Mouse (Mus musculus) cerebellum, adult 11-12 months (tissue): ENCODE measurements at regions not wholly inside any gene's neighbourhood (a gene's known extent, or its start where the extent isn't known, plus 50 kb on each side); places are given as distances from the start of the nearest gene placed in this dataset.

Source experiments
- DNase-seq: peaks from one replicate; pipeline ENCODE4 v3.0.0; 2022

DNA sequence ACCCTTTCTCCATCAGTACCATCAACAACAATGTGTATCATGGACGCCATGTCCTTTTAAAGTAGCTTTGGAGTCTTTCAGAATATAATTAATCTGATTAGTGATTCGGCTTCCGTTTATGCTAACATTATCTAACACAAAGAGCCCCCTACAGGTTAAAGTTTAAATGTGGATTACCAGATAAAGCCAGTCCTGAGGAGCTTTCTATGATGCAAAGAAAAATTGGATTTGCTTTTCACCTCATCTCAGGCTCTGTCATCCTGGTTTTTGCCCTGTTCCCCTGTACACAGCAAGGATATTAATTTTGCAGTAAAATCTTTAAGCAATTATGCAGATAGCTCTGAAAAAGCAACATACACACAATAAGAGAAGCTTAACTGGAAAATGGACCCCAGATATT, 412.7 kb upstream of the Tbc1d2b start:
- no peak for DNase-seq

DNA sequence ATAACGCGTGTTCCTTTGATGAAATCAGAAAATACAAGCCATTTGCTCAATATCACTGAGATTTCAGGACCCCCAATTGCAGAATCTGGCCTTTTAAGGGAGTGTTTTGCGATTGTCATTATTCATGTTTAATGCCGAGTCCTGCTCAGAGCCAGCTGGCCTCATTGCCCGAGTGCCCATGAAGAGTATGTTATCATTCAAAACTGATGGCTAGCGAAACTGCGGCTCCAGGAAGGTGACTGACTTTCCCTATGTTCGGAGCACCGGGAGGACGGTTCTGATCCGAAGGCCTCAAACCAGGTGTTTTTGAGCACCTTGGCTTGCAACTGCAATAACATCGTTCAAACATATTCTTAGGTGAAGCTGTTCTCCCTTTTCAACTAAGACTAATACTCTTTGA, 419.5 kb upstream of the Tbc1d2b start:
- DNase-seq, result peak; percentile 41

DNA sequence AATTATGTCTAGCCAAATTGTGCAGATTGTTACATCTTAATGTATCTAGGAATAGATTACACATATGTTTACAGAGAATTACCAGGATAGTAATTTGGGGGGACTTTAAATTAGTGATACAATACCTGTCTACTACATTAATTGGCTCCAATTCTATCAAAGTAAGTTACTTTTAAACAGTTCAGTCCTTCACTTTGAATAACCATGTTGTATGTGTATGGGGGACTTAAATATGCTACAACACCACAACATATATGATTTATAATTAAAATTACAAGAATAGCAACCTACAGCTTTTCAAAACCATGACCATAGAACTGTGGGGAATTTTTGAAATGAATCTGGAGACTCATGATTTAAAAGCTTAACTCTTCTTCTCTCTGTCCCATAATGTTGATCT, 420.5 kb upstream of the Tbc1d2b start:
- DNase-seq, result no peak

DNA sequence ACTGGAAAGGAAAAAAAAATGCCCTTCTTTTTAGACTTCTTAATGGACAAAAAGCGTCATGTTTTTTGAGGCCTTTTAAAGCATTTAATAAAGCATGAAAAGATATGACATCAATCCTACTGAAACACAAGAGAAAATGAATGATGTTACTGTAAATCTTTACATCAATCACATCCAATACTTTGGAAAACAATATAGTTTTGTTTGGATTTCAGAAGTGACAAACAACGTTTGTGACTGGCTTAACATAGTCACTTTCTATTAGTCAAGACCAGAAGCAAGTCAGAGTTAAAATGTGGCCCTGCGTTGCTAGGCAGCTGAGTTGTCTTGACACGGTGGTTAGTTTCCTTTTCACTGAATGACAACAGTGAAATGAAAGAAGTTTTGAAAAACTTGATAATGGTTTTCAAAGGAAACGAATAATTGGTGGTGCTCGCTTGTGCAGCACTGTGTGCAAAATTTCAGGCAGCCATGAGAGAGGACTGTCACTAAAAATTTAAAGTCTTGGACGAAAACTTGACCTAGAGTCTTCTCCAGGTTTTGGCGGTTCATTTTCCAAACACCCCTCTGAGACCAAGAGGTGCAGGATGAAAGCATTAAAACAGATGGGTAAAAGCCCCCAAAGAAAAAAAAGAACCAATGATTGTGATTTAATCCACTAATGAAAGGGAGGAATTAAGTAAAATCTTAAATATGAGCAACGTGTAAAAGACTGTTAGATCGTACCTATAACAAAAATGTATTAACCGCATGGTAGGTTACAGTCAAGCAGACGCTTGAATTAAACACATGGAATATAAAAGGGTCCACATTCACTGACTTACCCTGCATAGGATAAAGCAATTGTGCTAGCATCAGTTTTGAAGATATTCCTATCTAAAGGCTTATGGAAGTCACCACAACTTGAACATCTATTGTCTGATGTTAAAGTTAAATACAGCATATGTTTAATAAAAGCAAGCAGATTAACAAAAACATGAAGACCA, 421.4 kb upstream of the Tbc1d2b start:
- DNase-seq, result no peak

DNA sequence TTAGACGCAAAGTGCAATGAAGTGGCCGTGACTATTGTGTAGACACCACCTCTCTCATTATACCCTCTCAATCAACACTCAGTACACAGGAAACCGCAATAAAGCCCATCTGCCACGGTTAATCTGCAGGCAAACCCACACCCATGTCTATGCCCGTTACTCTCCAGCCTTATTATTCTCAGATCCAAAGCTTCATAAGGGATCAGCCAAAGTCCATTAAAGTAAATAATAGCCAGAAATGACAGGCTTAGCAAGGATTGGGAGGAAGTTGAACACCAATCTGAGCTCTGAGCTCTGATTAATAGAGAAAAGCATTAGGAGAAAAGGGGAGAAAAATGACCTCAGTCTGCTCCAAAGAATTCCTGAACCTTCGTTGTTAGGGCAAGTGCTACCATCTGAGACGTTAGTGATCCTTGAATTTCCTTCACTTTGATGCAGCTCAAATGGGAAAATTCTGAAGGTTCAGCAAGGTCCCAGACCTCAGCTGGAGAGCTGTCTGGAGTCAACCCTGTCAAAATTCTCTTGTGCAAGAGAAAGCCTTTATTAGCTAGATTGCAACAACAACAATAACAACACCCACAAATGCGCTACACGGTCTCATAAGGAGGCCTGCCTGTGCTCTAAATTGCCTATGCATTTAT, 422.5 kb upstream of the Tbc1d2b start:
- no peak for DNase-seq

DNA sequence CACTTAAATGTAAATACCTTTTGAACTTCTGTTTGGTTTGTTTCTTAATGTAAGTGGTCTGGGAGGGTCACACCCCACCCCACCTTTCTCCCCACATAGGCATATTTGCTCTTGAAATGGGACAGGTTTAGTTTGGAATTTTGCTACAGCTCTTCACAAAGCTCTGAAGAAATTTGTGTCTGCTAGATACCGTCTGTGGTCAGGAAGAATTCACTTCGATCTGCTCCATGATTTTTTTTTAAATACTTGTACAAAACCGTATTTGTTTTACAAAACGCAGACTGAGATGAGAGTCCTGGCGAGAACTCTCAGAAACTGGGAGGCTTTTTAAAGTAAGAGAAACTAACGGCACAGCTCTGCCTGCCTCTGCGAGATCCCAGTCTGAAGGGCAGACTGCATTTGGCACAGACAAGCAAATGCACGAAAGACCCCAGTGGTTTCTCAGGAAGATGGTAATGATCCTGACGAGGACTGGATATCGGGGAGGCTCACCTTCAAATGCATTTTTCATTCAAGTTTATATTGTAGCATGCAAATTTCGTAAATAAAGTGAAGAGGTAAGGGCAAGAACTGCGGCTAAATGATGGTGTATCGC, 423.5 kb upstream of the Tbc1d2b start:
- DNase-seq, result peak; percentile 43

DNA sequence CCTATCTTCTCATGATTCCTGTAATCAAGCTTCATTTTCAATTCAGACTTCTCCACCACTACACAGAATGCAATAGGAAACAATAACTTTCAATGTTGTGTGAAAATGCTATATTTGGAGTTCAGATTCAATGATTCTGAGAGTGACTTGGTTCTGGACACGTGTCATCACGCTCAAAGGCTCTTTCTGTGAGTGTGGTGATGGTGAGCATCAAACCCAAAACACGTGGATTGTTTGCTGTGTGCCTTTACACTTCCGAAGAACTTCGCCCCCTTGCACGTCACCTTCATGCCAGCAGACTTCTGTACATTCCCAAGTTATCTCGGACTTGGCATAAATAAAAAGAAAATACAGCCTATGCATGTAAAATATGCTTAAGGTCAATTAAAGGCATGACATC, 425.1 kb upstream of the Tbc1d2b start:
- peak; percentile 45 for DNase-seq

DNA sequence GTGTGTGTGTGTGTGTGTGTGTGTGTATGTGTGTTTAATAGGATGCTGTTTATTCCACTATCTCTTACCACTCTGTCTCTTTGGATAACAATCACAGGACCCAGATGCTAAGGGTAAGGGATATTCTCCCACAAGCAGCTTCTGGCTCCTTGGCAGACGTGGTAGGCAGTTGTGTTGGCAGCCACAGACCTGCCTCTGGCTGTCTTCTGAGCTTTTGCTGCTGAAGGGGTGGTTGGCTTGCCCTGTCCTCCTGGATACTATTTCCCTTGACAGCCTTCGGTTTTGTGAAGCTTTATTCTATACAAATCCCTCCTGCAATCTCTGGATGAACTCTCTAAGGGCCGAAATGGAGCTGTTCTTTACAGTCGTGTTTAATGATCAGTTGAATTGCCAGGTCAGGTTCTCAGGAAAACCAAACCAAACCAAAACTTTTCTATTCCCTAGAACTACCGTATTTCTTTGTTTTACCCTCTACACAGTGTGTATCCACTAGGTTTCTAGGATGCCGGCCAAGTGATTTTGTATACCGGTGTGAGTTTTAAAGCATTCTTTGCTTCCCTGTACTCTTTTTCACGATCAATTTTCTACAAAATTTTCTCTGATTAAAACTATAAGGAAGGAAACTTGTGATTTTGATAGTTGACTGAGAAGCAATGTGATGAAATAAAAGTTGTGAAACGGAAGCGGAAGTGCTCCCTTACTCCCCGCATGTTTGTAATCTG, 426.8 kb upstream of the Tbc1d2b start:
- peak; percentile 57 for DNase-seq

DNA sequence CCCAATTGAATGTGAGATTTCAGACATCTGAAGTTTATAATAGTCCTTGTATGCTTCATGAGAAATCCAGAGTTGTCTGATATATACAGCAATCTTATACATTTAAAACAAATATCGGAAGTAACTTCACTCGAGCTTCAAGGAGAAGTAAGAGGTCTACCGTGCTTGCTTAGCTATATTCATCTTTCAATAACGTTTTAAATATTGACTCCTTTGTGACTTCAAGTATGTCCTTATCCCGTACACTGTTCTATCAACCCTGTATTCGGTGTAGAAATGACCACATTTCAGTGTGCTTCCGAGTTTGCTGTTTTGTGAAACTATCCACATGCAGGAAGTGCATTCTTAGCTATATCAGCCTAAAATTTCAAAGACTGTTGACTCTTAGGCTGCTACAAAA, 427.8 kb upstream of the Tbc1d2b start:
- no peak for DNase-seq

DNA sequence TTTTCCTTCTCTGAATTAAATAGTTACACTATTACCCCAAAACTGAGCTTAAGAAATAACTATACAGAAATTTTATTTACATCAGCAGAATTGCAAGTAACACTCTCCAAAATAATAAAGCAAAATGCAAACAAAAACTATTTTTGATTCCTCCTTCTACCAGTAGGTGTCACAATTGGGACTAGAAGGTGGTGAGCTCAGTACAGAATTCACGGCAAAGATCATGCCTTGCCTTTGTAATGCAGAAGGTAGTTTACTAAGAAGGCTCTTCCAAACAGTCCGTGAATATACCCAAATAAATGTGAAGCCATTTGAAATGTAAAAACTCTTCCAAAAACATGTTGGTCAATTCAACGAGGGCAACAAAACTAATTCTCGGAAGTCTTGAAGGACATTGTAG, 428.5 kb upstream of the Tbc1d2b start:
- DNase-seq, result peak; percentile 58

DNA sequence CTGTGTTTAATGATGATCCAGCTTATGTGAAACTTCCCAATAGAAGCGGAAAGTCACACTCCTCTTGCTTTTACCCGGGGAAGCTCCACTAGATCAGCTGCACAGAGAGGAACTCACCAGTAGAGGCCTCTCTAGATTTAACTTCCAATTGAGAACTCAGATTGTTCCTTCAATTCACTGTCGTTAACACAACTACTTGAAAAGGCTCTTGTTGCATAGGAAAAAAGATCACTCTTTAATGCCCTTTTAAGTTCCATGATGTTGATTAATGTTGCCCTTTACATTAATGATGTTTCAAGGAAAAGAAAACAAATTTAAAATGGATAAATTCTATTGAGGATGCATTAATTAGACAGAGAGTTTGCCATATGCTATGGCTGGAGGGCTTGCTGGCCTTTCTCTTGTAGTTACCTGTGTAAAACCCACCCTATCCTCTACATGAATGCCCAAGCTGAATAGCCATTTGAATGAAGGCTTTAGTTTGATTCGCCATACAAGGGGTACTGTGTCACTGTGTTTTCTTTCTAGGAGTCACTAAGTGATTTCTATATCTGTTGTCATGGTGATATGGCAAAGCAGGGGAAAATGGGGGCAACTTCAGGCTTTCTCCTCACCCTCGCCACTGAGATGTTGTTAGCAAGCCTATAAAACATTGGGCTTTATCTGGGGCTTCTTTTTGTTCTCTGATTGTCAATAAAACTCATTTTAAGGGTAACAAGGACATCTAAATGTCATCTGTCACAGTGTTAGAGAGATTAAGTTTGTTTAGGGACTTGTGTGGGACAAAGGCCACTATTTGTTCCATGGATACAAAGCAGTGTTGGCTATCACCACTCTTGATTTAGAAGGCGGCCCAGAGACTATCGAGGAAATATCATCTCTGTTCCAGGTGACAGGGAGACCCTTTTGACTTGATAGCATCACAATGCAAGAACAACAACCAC, 429.9 kb upstream of the Tbc1d2b start:
- peak; percentile 59 for DNase-seq

DNA sequence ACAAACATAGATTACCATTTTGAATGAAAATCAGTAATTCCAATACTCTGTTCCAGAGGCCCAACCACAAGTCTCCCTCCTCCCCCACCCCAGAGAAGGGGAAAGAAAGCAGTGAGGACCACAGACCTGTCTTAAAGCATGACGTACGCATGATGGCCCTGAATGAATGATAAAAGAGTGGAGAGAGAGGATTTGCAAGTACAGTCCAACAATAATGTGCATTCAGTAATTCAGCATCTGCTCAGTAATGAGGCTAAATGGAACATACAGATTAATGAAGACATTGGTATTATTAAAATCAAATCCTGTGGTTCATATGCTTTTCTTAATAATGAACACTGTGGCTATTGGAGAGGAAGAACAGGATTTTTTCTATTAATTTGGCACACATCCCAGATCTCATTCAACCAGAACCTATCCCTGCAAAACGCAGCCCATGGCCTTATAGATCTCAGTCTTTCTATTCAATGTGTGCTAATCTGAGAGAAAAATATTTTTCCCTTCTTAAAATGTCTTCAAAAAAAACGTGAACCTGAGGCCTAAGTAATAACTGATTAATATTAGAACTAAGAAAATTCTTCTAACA, 430.7 kb upstream of the Tbc1d2b start:
- no peak for DNase-seq

DNA sequence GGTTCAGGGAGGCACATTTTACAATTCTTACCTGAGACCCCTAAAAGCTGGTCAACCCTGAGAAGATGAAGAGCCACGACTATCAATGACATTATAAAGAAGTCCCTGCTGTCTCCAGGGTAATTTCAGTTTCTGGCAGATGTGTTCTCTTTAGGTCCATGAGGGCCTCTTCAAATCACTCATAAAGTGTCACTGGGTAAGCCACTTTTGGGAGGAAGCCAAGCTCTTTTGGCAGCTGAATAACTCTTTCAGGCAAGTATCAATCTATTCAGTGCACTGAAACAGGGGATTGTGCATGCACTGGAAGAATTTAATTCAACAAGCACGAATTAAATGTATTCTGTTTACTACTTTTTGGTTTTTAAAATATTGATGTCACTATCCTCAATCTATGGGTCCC, 443.1 kb upstream of the Tbc1d2b start:
- DNase-seq, result no peak

DNA sequence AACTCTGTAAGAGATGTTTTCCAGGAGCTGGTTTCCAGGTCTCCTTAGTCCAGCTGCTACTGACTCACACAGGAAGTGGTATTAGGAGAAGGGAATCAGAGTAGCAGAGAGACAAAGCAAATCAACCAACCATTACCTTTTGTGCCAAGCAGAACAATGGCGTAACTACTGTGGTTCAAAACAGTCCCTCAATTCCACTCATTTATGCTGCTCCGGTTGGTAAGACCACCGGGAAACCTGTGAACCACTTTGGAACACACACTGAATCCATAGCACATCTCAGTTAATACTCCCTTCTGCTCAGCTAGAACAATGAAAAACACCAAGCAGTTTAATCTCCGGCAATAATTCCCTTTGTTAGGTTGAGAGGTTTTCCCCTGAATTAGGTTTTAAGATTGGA, 460.8 kb upstream of the Tbc1d2b start:
- DNase-seq, result no peak

DNA sequence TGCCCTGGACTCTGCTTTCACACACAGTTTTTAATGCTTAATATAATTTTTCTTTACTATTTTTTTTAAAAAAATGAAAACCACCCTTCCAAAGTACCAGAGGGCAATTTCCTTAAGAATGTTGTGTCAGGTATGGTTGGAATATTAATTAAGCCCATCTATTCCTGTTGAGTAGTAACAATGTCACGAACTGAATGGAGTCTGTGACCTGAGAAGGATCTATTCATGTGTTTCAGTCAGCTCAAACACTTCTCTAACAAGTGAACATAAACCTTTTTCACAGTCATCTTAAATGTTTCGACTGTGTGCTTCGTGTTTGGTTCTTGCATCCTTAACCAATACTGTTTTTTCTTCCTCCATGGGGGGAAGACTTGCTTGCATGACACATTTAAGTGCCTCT, 486.6 kb upstream of the Tbc1d2b start:
- DNase-seq, result no peak

DNA sequence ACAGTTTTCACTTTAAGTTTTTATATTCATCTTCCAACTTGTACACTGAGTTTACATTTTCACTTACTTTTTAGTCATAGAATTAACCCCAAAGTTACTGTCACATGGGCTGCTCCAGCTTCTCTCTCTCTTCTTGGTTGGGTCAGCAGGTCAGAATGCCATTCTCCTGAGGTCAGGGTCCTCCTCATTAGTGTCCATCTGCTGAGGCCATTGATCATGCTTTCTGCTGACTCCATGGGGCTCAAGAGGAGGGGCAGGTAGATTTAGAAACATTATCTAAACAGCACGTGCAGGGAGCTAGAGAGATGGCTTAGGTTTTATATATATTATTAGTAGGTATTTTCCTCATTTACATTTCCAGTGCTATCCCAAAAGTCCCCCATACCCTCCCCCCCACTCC, 503.7 kb upstream of the Tbc1d2b start:
- DNase-seq, result no peak

DNA sequence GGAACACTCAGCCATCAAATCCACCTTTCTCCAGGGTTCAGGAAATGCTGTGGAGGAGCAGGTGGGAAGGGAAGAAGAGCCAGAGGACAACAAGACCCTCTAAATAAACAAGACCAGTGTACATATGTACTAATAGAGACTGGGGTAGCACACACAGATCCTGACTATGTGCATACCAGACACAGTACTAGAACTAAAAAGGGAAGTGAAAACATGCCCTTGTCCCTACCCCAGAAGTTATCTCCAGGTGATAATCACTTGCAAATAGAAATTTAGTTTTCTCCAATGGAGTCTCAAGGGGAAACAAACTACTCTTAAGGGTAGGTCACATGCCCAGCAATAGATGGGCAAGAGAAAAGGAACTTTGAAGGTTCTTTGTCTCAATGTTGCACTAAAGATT, 518.9 kb upstream of the Tbc1d2b start:
- no peak for DNase-seq

DNA sequence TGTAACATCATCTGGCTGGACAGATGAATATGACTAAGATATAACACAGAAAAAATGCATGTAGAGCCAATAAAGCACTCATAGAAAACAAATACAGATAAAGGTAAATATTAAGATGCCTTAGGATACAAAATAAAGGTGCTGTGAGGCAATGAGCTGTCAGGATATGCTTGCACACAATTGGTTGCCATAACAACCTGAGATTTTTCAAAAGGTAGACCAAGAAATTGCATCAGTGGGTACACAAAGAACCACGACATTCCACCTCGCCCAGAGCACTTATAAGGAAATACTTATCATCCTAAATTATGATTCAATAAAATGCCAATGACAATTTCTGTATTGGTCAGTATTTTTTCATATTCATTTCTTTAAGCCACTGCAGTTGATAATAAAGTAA, 521.3 kb upstream of the Tbc1d2b start:
- no peak for DNase-seq

DNA sequence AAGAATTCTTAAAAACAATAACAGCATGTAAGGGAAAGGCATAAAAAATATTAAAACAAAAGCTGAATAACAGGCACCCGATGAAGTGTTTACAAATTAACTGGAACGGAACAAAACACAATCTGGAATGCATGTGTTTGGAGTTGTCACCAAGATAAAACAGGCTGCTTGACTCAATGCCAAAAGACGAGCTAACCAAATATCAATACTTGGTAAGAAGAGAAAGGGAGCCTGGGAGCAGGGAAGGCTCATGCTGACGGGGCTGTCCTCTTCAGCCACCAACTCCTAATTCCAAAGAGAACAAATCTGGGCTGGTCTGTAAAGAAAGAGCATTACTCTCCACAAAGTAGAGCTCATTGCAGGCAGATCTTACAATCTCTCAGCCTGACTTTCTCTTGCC, 545.4 kb upstream of the Zic4 start:
- DNase-seq, result no peak

DNA sequence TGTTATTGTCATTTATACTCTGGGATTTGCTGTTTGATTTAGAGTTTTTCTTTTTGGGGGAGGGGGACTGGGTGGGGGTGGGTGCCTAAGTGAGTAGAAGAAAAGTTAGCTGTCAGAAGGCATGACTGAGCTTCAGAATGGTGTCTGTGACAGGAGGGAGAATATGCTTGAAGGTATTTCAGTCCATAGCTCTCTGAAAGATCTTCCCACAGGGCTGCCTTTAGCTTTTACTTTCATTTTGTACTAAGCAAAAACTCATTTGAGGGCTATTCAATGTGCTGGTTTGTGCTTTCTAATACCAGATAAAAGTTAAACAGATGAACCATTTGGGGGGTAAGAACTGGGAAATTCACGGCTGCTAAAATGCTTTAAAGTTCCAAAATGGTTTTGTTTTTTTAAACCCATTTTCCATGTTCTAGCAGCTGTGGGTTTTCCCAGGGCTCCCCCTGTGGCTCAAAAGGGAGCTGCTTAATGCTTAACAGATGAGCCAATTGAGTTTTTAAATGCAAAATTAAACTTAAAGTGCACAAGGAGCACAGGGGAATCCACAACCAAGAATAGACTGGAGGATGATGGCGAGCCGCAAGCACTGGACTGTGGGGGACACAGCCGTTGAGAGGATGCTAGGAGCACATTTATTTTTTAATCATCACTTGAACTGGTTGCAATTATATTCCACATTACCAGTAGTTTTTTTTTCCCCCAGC, 538.5 kb upstream of the Zic4 start:
- DNase-seq, result no peak

DNA sequence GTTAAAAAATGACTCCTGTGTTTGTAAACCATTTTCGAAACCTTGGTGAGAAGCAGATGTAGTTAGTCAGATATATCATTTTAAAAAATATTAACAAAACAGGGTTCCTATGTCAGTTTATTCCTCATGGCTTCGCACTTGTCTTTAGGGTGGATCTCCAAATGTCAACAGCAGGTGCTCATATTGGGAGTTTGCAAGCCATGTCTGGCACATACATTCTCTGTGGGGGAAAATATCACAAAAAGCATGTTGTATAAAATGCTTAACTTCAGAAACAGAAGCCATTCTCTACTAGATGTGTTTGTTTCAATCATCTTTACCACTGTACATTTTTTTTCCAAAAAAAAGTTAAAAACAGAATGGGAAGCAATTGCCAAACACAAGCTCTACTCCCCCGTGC, 534.7 kb upstream of the Zic4 start:
- DNase-seq, result no peak
